Mouse (Mus musculus) left cerebral cortex, postnatal 14 days (tissue): Measurements from ENCODE around the gene Nudt11. TPM values are rescaled to one million over a fixed set of nuclear protein-coding genes. Genes with fewer than 3 reads are reported as not detected.
A peak's percentile ranks its signal among the peaks of the same experiment; 100 is the strongest.
"Not testable (repeated sequence)": the region's sequence is repeated elsewhere in the genome, so short reads cannot be mapped to it uniquely, and the experiment has no call there.

Experiments used
- DNase-seq, 2 experiments: peaks; one replicate each; pipeline ENCODE4 v3.0.0; 2021 to 2022; ENCODE audit warnings: low spot score in 2 of 2, mixed read lengths in 1 of 2
- intact Hi-C: fragments of 180-260 bp; cut with DNase I; formaldehyde crosslinking; loops from one replicate; pipeline ENCODE4 v1.15.1; 2025
- long read RNA-seq, 2 experiments: library from polyadenylated mRNA; stranded (forward); transcript quantifications; one replicate each; pipeline ENCODE4 v2.0.0; 2021
- microRNA-seq, 2 experiments: library from miRNA; unstranded; fragments of <30 nt; microRNA quantifications; one replicate each; pipeline ENCODE4 v1.2.0; 2022
- total RNA-seq, 2 experiments: library from RNA; stranded (reverse); gene quantifications; 2 replicates each; pipeline ENCODE4 v1.2.3; 2021

The Nudt11 gene
- 10 to 100 TPM; 35.1 to 36.4 TPM for total RNA-seq
- long read RNA-seq, experiment 1, transcript Nudt11-201 (2 exons, 3,036 nt) = major isoform, 37 of 42 reads
- long read RNA-seq, experiment 1, partial matches to known transcripts = 2 of 42 reads
- long read RNA-seq, experiment 1, other reads (novel, unspliced or antisense) = 3 of 42 reads
- long read RNA-seq, experiment 2, transcript Nudt11-201 (2 exons, 3,036 nt) = major isoform, 46 of 49 reads
- long read RNA-seq, experiment 2, partial matches to known transcripts = 0 of 49 reads
- long read RNA-seq, experiment 2, other reads (novel, unspliced or antisense) = 3 of 49 reads

DNA sequence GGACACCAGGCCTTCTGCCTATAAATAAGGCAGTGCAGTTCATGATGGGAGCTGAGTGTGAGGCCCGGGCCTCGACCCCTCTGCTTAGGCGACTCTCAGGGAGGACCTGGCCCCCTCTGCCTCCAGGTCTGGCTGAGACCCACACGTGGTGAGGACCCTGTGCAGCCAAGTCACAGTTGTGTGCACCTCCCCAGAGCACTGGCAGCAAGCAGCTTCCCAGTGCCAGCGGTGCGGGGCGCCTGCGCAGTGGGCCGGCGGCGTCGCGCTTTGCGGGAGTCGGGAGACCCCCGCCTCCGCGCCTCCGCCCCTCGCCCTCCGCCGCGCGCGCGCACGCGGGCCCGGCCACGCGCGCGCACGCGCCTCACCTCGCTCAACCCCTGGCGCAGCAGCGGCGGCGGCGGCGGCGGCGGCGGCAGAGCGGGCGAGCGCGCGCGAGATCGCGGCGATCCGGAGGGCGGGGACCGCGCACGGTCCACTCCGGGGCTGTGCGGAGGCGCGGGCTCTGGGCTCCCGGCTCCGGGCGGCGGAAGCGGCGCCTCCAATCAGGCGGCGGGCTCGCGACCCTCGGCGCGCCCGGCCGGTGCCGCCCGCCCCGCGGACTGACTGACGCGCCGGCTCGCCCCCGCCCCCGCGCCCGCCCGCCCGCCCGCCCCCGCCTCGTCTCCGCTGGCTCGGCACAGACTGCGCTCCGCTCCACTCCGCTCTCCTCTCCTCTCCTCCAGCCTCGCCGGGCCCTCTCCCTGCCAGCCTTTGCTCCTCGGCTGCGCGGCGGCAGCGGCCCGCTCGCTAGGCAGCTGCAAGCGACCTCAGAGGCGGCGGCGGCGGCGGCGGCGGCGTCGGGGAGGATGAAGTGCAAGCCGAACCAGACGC, at the start of gene Nudt11:
Gene Nudt11, plus strand, starts transcription at position 388 of the 870 bp plus-strand sequence.
- DNase-seq, intact Hi-C loops: not testable (repeated sequence)

DNA sequence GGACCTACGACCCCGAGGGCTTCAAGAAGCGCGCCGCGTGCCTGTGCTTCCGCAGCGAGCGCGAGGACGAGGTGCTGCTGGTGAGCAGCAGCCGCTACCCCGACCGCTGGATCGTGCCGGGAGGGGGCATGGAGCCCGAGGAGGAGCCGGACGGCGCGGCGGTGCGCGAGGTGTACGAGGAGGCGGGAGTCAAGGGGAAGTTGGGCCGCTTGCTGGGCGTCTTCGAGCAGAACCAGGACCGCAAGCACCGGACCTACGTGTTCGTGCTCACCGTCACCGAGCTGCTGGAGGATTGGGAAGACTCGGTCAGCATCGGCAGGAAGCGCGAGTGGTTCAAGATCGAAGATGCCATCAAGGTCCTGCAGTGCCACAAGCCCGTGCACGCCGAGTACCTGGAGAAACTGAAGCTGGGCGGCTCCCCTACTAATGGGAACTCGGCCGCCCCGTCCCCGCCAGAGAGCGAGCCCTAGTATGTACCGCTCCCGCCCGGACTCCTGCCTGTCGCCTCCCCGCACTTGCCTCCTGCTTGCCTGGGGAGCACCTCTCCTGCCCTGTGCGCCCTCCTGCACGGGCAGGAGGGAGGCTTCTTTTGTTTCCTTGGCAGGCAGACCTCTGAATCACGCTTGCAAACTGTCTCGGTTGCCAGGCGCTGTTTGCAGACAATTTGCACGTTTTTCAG, 822 bp downstream of the Nudt11 start:
- DNase-seq, intact Hi-C loops: not testable (repeated sequence)

DNA sequence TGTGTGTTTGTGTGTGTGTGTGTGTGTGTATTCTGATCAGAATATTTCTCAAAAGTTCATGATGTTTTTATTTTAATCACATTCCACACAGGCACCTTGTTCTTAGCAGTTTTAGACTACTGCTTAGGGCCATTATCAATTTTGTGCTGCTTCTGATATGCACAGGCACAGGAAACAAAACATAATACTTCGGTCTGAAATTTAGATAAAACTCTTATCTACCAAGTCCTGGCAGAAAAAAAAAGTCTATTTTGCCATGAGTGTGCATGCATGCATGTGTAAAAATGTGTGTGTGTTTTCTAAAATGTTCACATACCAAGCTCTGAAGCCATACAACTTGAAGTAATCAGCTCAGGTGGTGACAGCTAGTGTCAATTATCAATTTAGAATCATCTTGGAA, 14.3 kb downstream of the Nudt11 start:
- intact Hi-C loops = no loop called here
- DNase-seq = no peak

DNA sequence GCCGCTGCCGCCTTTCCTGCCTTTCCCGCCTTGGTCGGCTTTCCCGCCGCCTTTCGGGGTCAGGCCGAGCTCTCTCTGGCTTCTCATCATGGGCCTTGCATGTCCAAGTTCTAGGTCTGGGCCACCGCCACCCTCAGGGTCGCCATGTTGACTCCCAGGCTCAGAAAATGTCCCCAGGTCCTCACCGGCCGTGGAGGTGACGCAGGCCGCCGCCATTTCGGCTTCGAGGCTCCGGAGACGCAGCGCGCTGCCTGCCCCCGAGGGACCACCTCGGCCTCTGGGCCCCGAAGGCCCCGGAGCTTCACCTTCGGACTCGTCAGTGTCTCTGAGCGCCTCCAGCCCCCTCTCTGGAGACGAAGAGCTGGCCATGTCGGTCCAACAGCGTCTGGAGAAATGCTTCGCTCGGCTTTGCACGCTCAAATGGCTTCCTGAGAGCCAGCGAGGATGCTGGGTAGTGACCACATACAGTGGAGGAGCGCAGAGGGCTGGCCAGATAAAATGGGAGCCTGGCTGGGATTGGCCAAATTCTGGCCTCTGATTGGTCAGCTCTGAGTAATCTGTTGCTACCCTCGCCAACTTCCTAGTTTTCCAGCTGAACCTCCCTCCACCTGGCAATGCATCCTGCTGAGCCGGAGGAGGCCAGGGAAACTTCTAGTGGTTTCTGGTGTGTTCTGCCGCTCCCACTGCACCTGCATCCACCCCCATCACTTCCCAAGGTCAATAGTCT, 35.9 kb downstream of the Nudt11 start, which contains the start of gene AU022751:
Gene AU022751, minus strand, starts transcription at position 466 of the 727 bp plus-strand sequence.
- no peak for DNase-seq
- intact Hi-C loops = no loop called here

DNA sequence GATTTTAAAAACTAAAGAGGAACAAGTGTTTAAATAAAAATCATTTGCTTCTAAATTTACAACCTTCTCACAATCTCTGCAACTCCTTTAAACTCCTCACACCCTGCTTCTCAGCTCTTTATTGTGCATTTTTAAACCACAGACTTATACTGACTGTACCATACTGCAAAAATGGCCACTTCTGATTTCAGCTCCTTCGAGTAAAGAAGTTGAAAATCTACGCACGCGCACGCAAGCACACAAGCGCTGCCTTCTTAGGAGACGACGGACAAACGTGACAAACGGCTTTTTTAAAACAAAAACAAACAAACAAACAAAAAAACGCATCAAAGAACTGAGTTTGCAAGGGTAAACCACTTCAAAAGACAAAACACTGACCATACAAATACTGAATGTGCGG, 44.3 kb downstream of the Nudt11 start:
- peak; percentile 3 to 16 for DNase-seq
- intact Hi-C loops = no loop called here

DNA sequence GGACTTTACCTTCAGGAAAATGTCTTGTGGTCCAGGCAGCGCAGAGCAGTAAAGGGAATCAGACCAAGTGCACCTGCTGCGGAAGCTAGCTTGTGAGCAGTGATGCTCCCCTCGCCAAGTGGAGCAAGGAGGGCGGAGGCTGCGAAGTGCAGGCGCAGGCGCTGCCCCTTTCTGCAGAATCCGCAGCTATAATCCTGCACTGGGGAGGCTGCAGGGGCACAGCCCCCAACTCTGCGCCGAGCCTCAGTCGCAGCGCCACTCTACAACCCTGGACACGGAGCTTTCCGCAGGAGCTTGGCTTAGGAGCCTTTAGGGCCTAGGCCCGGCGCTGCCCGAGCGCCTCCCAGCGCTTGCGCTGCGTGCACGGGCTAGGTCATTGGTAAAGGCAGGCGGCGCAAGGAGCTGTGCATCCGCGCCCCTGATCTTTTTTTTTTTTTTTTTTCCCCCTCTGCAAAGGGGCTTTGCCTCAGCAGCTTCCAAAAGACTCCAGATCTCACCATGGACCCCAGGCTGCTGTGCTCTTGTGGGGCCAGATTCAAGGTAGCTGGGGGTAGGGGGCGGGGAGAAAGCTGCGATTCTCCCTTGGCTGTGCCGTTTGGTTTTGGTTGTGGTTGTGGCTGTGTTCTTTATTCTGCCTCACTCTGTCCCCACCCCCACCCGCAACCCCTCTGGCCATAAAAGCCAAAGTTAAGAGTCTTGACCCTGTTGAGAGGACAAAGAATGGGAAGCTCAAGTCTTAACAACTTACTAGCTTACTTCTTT, 44.9 kb downstream of the Nudt11 start:
- intact Hi-C loops = no loop called here
- DNase-seq = peak; percentile 23 to 51

Small RNA genes lying within 50 kb of the gene (microRNA-seq; reads per million reads assigned to microRNA genes)
- gene Gm27360 = 0 reads per million in 2 experiments

Other genes with a start within 250 kb of the Nudt11 start
- gene AU022751, start 36.0 kb downstream of the Nudt11 start, total RNA-seq = 1 to 10 TPM in 1 of 2 experiments, under 1 TPM in 1; 0.68 to 1.1 TPM
- 10 to 100 TPM; 29.3 to 29.6 TPM for gene Nudt10, start 125.6 kb downstream of the Nudt11 start, total RNA-seq